Mouse (Mus musculus): ENCODE data around the gene Cpxm1. TPM values are rescaled to one million over a fixed set of nuclear protein-coding genes. Genes with fewer than 3 reads are reported as not detected.

Gene Cpxm1
- polyA plus RNA-seq, 1 experiment from 2014 or later: 11.7 TPM

- Histone ChIP-seq H3K4me2 (ENCODE audit: low read depth, low read length) (no peak overlapping the region), H3K36me3 (ENCODE audit: control insufficient read depth, insufficient read depth, low read length) (no peaks in the 10 kb centered on the region), H3K27ac (ENCODE audit: low read depth, low read length) (no peak overlapping the region), H3K27me3 (ENCODE audit: control insufficient read depth, insufficient read depth, low read length) (no peaks in the 10 kb centered on the region), H3K9me3 (ENCODE audit: control insufficient read depth, low read length) (no peaks in the 10 kb centered on the region), H3K4me3 (ENCODE audit: low read depth, low read length) (no peak overlapping the region), H3K9ac (replicated peaks; ENCODE audit: low read depth, low read length) (no peak overlapping the region), H3K4me1 (ENCODE audit: control insufficient read depth, insufficient read depth, low read length) (no peaks in the 10 kb centered on the region)
- 34% methylated on average over 6 of the region's 6 CpGs for WGBS
- ATAC-seq (ENCODE audit: low read depth): no peak
Observed at GRCm38 (mm10) chr2:130408194-130408593, 10.8 kb upstream of the Cpxm1 start.

GRCm38 (mm10) chr2:130406178-130406577, 8.8 kb upstream of the Cpxm1 start, which contains the start of gene Tmem239:
TSS of gene Tmem239 (plus strand) at chr2:130406478.
- Histone ChIP-seq H3K4me2 (ENCODE audit: low read depth, low read length) (no peak within 1 kb of the TSS), H3K36me3 (ENCODE audit: control insufficient read depth, insufficient read depth, low read length) (no peaks in the 10 kb centered on the region), H3K9ac (replicated peaks; ENCODE audit: low read depth, low read length) (no peak within 1 kb of the TSS), H3K4me3 (ENCODE audit: low read depth, low read length) (no peak within 1 kb of the TSS), H3K4me1 (ENCODE audit: control insufficient read depth, insufficient read depth, low read length) (no peaks in the 10 kb centered on the region), H3K27ac (ENCODE audit: low read depth, low read length) (no peak within 1 kb of the TSS), H3K9me3 (ENCODE audit: control insufficient read depth, low read length) (no peaks in the 10 kb centered on the region), H3K27me3 (ENCODE audit: control insufficient read depth, insufficient read depth, low read length) (no peaks in the 10 kb centered on the region)
- no peak for ATAC-seq (ENCODE audit: low read depth)
- whole genome bisulfite sequencing: 83% methylated on average over 2 of the region's 2 CpGs

DNA sequence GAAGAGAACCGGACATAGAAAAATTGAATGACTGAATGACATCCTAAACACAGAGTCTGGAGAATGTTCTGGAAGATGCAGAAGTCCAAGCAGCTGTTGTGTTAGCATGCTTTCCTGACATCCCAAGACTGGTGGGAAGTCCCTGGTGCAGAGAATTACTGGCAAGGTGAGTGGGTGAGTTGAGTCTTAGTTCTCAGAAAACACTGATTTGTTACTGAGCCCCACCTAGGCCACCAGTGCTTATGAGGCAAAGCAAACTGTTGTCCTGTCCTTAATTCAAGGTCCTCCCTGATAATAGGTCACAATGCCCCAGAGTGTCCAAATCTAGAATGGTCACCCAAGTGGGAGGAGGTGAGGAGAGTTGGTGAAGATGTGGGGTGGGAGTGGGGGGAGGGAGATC, 7.6 kb upstream of the Cpxm1 start, which contains the start of the genes Gm28372 and 1700020A23Rik:
Gene Gm28372, plus strand, starts transcription at position 301 of the 400 bp plus-strand sequence.
Gene 1700020A23Rik, plus strand, starts transcription at position 321 of the 400 bp plus-strand sequence.
- H3K27me3 ChIP-seq (ENCODE audit: control insufficient read depth, insufficient read depth, low read length): no peaks in the 10 kb centered on the region
- H3K27ac ChIP-seq (ENCODE audit: low read depth, low read length): no peak within 1 kb of the TSS
- H3K9me3 ChIP-seq (ENCODE audit: control insufficient read depth, low read length): no peaks in the 10 kb centered on the region
- 81% methylated on average over 1 of the region's 1 CpGs for WGBS
- H3K4me1 ChIP-seq (ENCODE audit: control insufficient read depth, insufficient read depth, low read length): no peaks in the 10 kb centered on the region
- no peak within 1 kb of the TSS for H3K9ac ChIP-seq (replicated peaks; ENCODE audit: low read depth, low read length)
- no peak within 1 kb of the TSS for H3K4me3 ChIP-seq (ENCODE audit: low read depth, low read length)
- no peaks in the 10 kb centered on the region for H3K36me3 ChIP-seq (ENCODE audit: control insufficient read depth, insufficient read depth, low read length)
- ATAC-seq (ENCODE audit: low read depth): no peak
- no peak within 1 kb of the TSS for H3K4me2 ChIP-seq (ENCODE audit: low read depth, low read length)

DNA sequence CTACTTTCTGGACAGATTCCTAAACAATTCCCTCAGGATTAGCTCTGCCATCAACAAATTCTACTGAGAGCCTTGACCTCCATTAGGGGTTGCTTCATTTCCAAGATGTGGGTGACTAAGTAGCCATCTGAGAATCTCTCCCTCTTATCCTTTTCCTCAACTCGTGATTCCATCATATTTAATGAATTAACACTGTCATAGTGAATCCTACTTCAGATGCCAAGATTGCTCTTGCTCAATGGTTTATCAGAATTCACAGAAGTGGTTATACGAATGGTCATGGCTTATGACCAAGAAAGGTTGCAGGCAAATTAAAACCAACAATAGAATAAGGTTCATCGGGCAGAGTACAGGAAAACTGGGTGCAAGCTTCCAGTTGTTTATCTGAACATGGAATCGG, 4.5 kb upstream of the Cpxm1 start:
- Histone ChIP-seq H3K4me1 (ENCODE audit: control insufficient read depth, insufficient read depth, low read length) (peaks cover 7% of the 10 kb centered on the region; the same call in 1 of the 2 replicates), H3K27me3 (ENCODE audit: control insufficient read depth, insufficient read depth, low read length) (no peaks in the 10 kb centered on the region), H3K4me3 (ENCODE audit: low read depth, low read length) (no peak overlapping the region), H3K9ac (replicated peaks; ENCODE audit: low read depth, low read length) (no peak overlapping the region), H3K9me3 (ENCODE audit: control insufficient read depth, low read length) (no peaks in the 10 kb centered on the region), H3K36me3 (ENCODE audit: control insufficient read depth, insufficient read depth, low read length) (no peaks in the 10 kb centered on the region), H3K27ac (ENCODE audit: low read depth, low read length) (no peak overlapping the region), H3K4me2 (ENCODE audit: low read depth, low read length) (no peak overlapping the region)
- no peak for ATAC-seq (ENCODE audit: low read depth)
- WGBS: 83% methylated on average over 4 of the region's 4 CpGs

- Histone ChIP-seq H3K9ac (replicated peaks; ENCODE audit: low read depth, low read length) (no peak overlapping the region), H3K36me3 (ENCODE audit: control insufficient read depth, insufficient read depth, low read length) (no peaks in the 10 kb centered on the region), H3K4me1 (ENCODE audit: control insufficient read depth, insufficient read depth, low read length) (peaks cover 8% of the 10 kb centered on the region; the same call in 1 of the 2 replicates), H3K27ac (ENCODE audit: low read depth, low read length) (no peak overlapping the region), H3K27me3 (ENCODE audit: control insufficient read depth, insufficient read depth, low read length) (no peaks in the 10 kb centered on the region), H3K4me3 (ENCODE audit: low read depth, low read length) (no peak overlapping the region), H3K9me3 (ENCODE audit: control insufficient read depth, low read length) (no peaks in the 10 kb centered on the region), H3K4me2 (ENCODE audit: low read depth, low read length) (no peak overlapping the region)
- WGBS: 92% methylated on average over 1 of the region's 1 CpGs
- no peak for ATAC-seq (ENCODE audit: low read depth)
Observed at GRCm38 (mm10) chr2:130400046-130400445, 2.7 kb upstream of the Cpxm1 start.

GRCm38 (mm10) chr2:130398091-130398490, 717 bp upstream of the Cpxm1 start:
- H3K9me3 ChIP-seq (ENCODE audit: control insufficient read depth, low read length): no peaks in the 10 kb centered on the region
- H3K36me3 ChIP-seq (ENCODE audit: control insufficient read depth, insufficient read depth, low read length): no peaks in the 10 kb centered on the region
- WGBS: 14% methylated on average over 13 of the region's 14 CpGs
- peaks cover 8% of the 10 kb centered on the region; the same call in 1 of the 2 replicates for H3K4me1 ChIP-seq (ENCODE audit: control insufficient read depth, insufficient read depth, low read length)
- H3K27ac ChIP-seq (ENCODE audit: low read depth, low read length): no peak overlapping the region
- H3K4me3 ChIP-seq (ENCODE audit: low read depth, low read length): no peak overlapping the region
- H3K9ac ChIP-seq (replicated peaks; ENCODE audit: low read depth, low read length): no peak overlapping the region
- no peaks in the 10 kb centered on the region for H3K27me3 ChIP-seq (ENCODE audit: control insufficient read depth, insufficient read depth, low read length)
- H3K4me2 ChIP-seq (ENCODE audit: low read depth, low read length): peak overlapping the region; percentile 90
- ATAC-seq (ENCODE audit: low read depth): no peak

DNA sequence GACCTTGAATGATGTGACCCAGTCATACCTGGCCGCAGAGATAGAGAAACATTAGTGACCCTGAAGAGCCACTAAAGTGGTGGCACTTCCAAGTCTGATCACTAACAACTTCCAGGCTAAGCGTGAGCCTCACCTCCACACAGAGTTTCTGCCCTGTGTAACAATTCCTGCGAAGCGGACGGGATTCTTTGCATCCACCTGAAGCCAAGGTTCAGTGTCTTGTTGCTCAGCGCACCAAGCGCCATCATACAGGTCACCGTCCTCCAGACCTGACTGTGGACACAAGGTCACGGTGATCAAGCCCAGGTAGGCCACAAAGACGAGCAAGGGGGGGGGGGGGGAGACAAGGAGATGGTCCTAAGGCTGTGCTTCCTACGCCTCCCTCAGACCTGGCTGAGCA, 1.7 kb downstream of the Cpxm1 start:
- ATAC-seq (ENCODE audit: low read depth): no peak
- Histone ChIP-seq H3K4me1 (ENCODE audit: control insufficient read depth, insufficient read depth, low read length) (peaks cover 8% of the 10 kb centered on the region; the same call in 1 of the 2 replicates), H3K4me2 (ENCODE audit: low read depth, low read length) (no peak overlapping the region), H3K27ac (ENCODE audit: low read depth, low read length) (no peak overlapping the region), H3K4me3 (ENCODE audit: low read depth, low read length) (no peak overlapping the region), H3K9me3 (ENCODE audit: control insufficient read depth, low read length) (no peaks in the 10 kb centered on the region), H3K36me3 (ENCODE audit: control insufficient read depth, insufficient read depth, low read length) (no peaks in the 10 kb centered on the region), H3K9ac (replicated peaks; ENCODE audit: low read depth, low read length) (no peak overlapping the region), H3K27me3 (ENCODE audit: control insufficient read depth, insufficient read depth, low read length) (no peaks in the 10 kb centered on the region)
- 96% methylated on average over 11 of the region's 11 CpGs for WGBS

GRCm38 (mm10) chr2:130392836-130393235, 4.5 kb downstream of the Cpxm1 start:
- Histone ChIP-seq H3K4me3 (ENCODE audit: low read depth, low read length) (no peak overlapping the region), H3K9me3 (ENCODE audit: control insufficient read depth, low read length) (no peaks in the 10 kb centered on the region), H3K4me2 (ENCODE audit: low read depth, low read length) (no peak overlapping the region), H3K9ac (replicated peaks; ENCODE audit: low read depth, low read length) (no peak overlapping the region), H3K4me1 (ENCODE audit: control insufficient read depth, insufficient read depth, low read length) (peaks cover 8% of the 10 kb centered on the region; the same call in 1 of the 2 replicates), H3K27me3 (ENCODE audit: control insufficient read depth, insufficient read depth, low read length) (no peaks in the 10 kb centered on the region), H3K27ac (ENCODE audit: low read depth, low read length) (no peak overlapping the region), H3K36me3 (ENCODE audit: control insufficient read depth, insufficient read depth, low read length) (no peaks in the 10 kb centered on the region)
- 90% methylated on average over 3 of the region's 3 CpGs for WGBS
- ATAC-seq (ENCODE audit: low read depth): no peak

GRCm38 (mm10) chr2:130390993-130391625, 6.3 kb downstream of the Cpxm1 start:
- 83% methylated on average over 11 of the region's 11 CpGs for WGBS
- Histone ChIP-seq H3K27me3 (ENCODE audit: control insufficient read depth, insufficient read depth, low read length) (no peaks in the 10 kb centered on the region), H3K4me1 (ENCODE audit: control insufficient read depth, insufficient read depth, low read length) (no peaks in the 10 kb centered on the region), H3K9ac (replicated peaks; ENCODE audit: low read depth, low read length) (no peak overlapping the region), H3K27ac (ENCODE audit: low read depth, low read length) (no peak overlapping the region), H3K4me2 (ENCODE audit: low read depth, low read length) (no peak overlapping the region), H3K4me3 (ENCODE audit: low read depth, low read length) (no peak overlapping the region), H3K36me3 (ENCODE audit: control insufficient read depth, insufficient read depth, low read length) (no peaks in the 10 kb centered on the region), H3K9me3 (ENCODE audit: control insufficient read depth, low read length) (no peaks in the 10 kb centered on the region)
- no peak for ATAC-seq (ENCODE audit: low read depth)

Measured in neural tube, embryonic 14.5 days (tissue).